Mouse (Mus musculus) duodenum, adult 2 months (tissue): Measurements from ENCODE around the gene Cul1. TPM values are rescaled to one million over a fixed set of nuclear protein-coding genes. Genes with fewer than 3 reads are reported as not detected.

Source experiments
- polyA plus RNA-seq: library from polyadenylated mRNA; depleted of rRNA; stranded (reverse); fragments of >200 nt; gene quantifications from 2 replicates; pipeline ENCODE4 v1.2.3, GENCODE M21; 2012; ENCODE audit warnings: low replicate concordance; rRNA removed

Cul1 gene
- 5.7 and 6.6 TPM in 2 replicates for polyA plus RNA-seq

DNA sequence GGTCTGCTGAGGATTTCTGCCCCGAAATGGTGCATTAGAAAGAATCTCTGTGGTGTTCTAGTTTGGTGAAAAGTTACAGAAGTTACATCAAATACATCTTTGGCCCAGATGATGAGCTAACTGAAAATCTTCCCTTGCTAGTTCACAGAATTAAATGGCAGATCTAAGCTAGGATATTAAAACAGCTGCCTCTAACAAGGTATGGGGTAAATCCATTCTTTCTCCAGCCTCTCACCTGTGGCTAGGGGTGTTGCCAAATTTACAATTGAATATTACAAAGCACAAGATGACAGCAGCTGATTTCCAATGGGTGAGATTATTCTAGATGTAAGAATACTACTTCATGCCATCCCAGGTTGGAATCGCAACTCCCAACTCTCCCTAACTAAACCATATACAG, at the start of gene Cul1:
TSS of gene Cul1 (plus strand) at position 301 of the 400 bp plus-strand sequence.

Other genes with a start within 250 kb of the Cul1 start
- gene Ezh2, start 141.9 kb downstream of the Cul1 start, polyA plus RNA-seq: 0.88 and 1.6 TPM in 2 replicates